Mouse (Mus musculus): ENCODE data around the gene Dydc2.
"Not testable (repeated sequence)": the region's sequence is repeated elsewhere in the genome, so short reads cannot be mapped to it uniquely, and the experiment has no call there.

Dydc2 gene

DNA sequence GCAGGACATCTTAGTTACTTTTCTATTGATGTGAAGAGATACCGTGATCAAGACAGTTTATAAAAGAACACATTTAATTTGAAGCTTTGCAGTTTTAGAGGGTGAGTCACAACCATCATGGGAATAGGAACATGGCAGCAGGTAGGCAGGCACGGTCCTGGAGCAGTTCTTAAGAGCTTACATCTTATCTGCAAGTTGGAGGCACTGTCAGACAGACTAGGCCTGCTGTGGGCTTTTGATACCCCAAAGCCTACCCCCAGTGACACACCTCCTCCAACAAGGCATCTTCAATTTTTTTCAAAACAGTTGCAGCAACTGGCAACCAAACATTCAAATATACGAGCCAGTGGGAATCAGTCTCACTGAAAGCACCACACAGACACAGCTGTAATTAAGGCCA, 1.3 kb upstream of the Dydc2 start:
- Histone ChIP-seq H3K27me3 (ENCODE audit: insufficient read depth, low read length) (peaks cover 35% of the 10 kb centered on the region), H3K36me3 (ENCODE audit: insufficient read depth, low read length) (no peaks in the 10 kb centered on the region), H3K9me3 (ENCODE audit: low read length) (no peaks in the 10 kb centered on the region), H3K4me1 (replicated peaks; ENCODE audit: low read depth, low read length) (peaks cover 19% of the 10 kb centered on the region; the same call in 1 of the 2 replicates), H3K4me3 (replicated peaks; ENCODE audit: low read length) (no peak overlapping the region)
- TF ChIP-seq POU5F1 (IDR thresholded peaks at IDR 0.05; ENCODE audit: borderline replicate concordance, low read length) (no peak), NANOG (IDR thresholded peaks at IDR 0.05; ENCODE audit: borderline replicate concordance, low read length) (no peak), CTCF (conservative IDR thresholded peaks at IDR 0.05; ENCODE audit: low read length) (no peak)

DNA sequence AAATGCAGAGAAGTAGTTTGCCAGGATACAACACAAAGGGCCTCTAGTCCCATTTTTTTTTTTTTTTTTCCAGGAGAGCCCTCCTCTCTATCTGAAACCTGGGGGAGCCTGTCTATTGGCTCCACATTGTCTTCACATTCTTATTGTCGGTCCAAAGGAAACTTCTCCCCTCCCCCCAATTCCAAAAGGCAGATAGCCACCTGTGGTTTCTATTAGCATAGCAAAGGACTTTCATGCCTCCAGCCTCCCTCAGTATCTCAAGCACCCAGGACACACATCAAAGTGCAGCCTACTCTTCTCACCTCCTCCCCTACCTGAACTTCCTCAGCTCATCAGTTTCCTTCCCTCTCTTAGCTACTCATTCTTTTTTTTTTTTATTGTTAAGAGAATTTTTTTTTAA, 2.6 kb downstream of the Dydc2 start:
- H3K4me1 ChIP-seq (replicated peaks; ENCODE audit: low read depth, low read length), result peaks cover 12% of the 10 kb centered on the region; the same call in 1 of the 2 replicates
- no peaks in the 10 kb centered on the region for H3K9me3 ChIP-seq (ENCODE audit: low read length)
- no peaks in the 10 kb centered on the region for H3K36me3 ChIP-seq (ENCODE audit: insufficient read depth, low read length)
- TF ChIP-seq POU5F1 (IDR thresholded peaks at IDR 0.05; ENCODE audit: borderline replicate concordance, low read length), result peak; percentile 25; the same call in 1 of the 2 replicates
- TF ChIP-seq CTCF (conservative IDR thresholded peaks at IDR 0.05; ENCODE audit: low read length), result no peak
- TF ChIP-seq NANOG (IDR thresholded peaks at IDR 0.05; ENCODE audit: borderline replicate concordance, low read length), result no peak
- no peak overlapping the region for H3K4me3 ChIP-seq (replicated peaks; ENCODE audit: low read length)
- H3K27me3 ChIP-seq (ENCODE audit: insufficient read depth, low read length), result peaks cover 20% of the 10 kb centered on the region

DNA sequence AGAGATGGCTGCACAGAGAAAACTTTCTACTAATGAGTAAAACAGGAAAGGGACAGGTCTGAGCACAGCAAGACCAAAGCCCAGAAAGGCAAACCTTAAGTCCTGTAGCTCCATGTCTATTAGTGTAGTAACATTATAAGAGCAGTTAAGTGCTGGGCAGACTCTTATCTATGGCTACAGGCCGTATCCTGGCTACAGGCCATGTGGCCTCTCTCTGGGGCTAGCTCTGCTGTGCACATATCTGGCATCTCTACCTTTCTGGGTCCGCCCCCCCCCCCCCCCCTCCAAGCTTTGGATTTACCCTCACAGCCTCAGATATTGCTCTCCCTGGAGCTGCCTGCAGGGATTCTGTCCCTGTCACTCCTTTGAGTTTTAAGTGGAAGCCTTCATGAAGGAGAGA, 3.8 kb downstream of the Dydc2 start:
- Histone ChIP-seq H3K27me3 (ENCODE audit: insufficient read depth, low read length) (0 out of 2 replicates have a peak, but pooled peaks cover 10% of the 10 kb centered on the region), H3K4me3 (replicated peaks; ENCODE audit: low read length) (no peak overlapping the region), H3K9me3 (ENCODE audit: low read length) (no peaks in the 10 kb centered on the region), H3K36me3 (ENCODE audit: insufficient read depth, low read length) (no peaks in the 10 kb centered on the region), H3K4me1 (replicated peaks; ENCODE audit: low read depth, low read length) (peaks cover 12% of the 10 kb centered on the region; the same call in 1 of the 2 replicates)
- no peak for TF ChIP-seq CTCF (conservative IDR thresholded peaks at IDR 0.05; ENCODE audit: low read length)
- no peak for TF ChIP-seq NANOG (IDR thresholded peaks at IDR 0.05; ENCODE audit: borderline replicate concordance, low read length)
- no peak for TF ChIP-seq POU5F1 (IDR thresholded peaks at IDR 0.05; ENCODE audit: borderline replicate concordance, low read length)

DNA sequence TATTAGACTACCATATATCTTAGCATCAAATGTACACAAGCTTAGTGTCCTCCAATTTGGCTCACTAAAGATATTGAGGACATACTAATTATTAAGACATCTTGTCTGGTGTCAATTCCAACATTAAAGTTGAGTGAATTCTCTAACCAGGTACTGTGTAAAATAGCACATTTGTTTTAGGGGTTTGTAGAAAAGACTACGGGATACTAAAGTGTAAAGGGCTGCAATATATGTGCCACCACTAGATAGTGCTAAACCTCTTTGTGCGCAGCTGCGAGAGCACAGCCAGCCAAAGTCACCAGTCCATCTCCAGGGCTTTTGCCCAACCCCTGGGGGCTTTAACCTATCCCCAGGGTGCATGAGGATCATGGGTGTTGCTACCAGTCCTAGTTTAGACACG, 15.8 kb downstream of the Dydc2 start:
- not testable (repeated sequence) for H3K4me3 ChIP-seq (replicated peaks; ENCODE audit: low read length); H3K9me3 ChIP-seq (ENCODE audit: low read length); H3K27me3 ChIP-seq (ENCODE audit: insufficient read depth, low read length); H3K4me1 ChIP-seq (replicated peaks; ENCODE audit: low read depth, low read length); H3K36me3 ChIP-seq (ENCODE audit: insufficient read depth, low read length)
- 0 out of 2 replicates have a peak, but pooled peaks have one; percentile 5 for TF ChIP-seq CTCF (conservative IDR thresholded peaks at IDR 0.05; ENCODE audit: low read length)

DNA sequence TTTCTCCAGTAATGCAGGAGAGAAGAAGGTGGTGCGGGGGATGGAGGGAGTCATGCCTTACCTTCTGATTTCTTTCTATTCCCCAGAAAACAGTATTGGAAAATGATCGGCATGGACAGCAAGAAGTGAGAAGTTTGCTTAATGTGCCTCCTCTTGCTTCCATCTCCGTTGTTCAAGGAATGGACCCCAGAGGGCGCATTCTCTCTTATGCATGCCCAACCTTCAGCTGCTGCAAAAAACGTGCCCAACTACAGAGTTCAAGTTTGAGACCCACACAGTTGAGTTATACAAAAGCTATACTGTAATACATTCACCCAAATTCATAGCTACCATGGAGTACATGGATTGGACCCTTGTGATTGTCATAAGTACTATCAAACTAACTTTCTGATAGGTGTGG, 16.5 kb downstream of the Dydc2 start:
- Histone ChIP-seq H3K9me3 (ENCODE audit: low read length) (peaks cover 2% of the 10 kb centered on the region), H3K36me3 (ENCODE audit: insufficient read depth, low read length) (no peaks in the 10 kb centered on the region), H3K4me1 (replicated peaks; ENCODE audit: low read depth, low read length) (peaks cover 5% of the 10 kb centered on the region), H3K27me3 (ENCODE audit: insufficient read depth, low read length) (no peaks in the 10 kb centered on the region), H3K4me3 (replicated peaks; ENCODE audit: low read length) (no peak overlapping the region)
- TF ChIP-seq CTCF (conservative IDR thresholded peaks at IDR 0.05; ENCODE audit: low read length) (peak; percentile 23), NANOG (IDR thresholded peaks at IDR 0.05; ENCODE audit: borderline replicate concordance, low read length) (no peak), POU5F1 (IDR thresholded peaks at IDR 0.05; ENCODE audit: borderline replicate concordance, low read length) (no peak)

DNA sequence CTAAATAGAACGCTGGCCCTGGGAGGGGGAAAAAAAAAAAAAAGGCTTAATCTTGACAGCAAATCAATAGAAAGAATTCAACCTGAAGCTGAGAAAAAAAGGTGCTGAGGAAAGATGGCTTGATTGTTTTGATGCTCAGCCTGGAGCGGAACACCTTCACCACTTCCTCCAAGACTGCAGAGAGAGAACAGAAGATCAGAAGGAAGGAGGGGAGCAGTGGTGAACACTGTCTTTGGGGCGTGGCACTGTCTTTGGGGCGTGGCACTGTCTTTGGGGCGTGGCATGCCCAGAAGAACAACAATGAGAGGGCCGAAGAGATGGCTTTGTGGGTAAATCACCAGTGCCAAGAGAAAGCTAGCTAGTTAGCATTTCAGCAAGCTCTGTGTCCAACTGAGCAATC, 18.5 kb downstream of the Dydc2 start:
- TF ChIP-seq CTCF (conservative IDR thresholded peaks at IDR 0.05; ENCODE audit: low read length) (no peak), POU5F1 (IDR thresholded peaks at IDR 0.05; ENCODE audit: borderline replicate concordance, low read length) (no peak), NANOG (IDR thresholded peaks at IDR 0.05; ENCODE audit: borderline replicate concordance, low read length) (no peak)

DNA sequence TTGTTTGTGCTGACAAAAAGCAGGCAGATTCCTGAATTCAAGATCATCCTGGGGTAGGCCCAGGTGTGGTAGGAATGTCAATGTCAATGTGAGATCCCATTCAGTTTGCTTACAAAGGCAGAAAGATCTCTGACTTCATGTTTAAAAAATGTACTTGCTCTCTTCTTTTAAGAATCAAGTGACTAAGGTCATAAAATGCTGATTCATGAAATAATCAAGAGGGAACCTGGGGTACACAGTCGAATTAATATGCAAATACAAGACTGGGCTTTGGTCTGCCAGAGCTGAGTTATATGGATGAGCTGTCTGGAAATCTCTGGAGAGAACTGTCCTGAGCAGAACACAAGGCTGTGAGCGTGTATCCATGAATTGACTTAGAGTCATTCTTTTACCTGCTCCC, 21.6 kb downstream of the Dydc2 start:
- no peak overlapping the region for H3K4me3 ChIP-seq (replicated peaks; ENCODE audit: low read length)
- TF ChIP-seq NANOG (IDR thresholded peaks at IDR 0.05; ENCODE audit: borderline replicate concordance, low read length), result no peak
- TF ChIP-seq CTCF (conservative IDR thresholded peaks at IDR 0.05; ENCODE audit: low read length), result no peak
- no peak for TF ChIP-seq POU5F1 (IDR thresholded peaks at IDR 0.05; ENCODE audit: borderline replicate concordance, low read length)
- peaks cover 9% of the 10 kb centered on the region for H3K9me3 ChIP-seq (ENCODE audit: low read length)
- H3K36me3 ChIP-seq (ENCODE audit: insufficient read depth, low read length), result no peaks in the 10 kb centered on the region
- no peaks in the 10 kb centered on the region for H3K27me3 ChIP-seq (ENCODE audit: insufficient read depth, low read length)
- H3K4me1 ChIP-seq (replicated peaks; ENCODE audit: low read depth, low read length), result peaks cover 5% of the 10 kb centered on the region

More for the DNA sequence above, 18.5 kb downstream of the Dydc2 start:
- Histone ChIP-seq H3K36me3 (ENCODE audit: insufficient read depth, low read length) (no peaks in the 10 kb centered on the region), H3K4me1 (replicated peaks; ENCODE audit: low read depth, low read length) (peaks cover 5% of the 10 kb centered on the region), H3K27me3 (ENCODE audit: insufficient read depth, low read length) (no peaks in the 10 kb centered on the region), H3K4me3 (replicated peaks; ENCODE audit: low read length) (no peak overlapping the region), H3K9me3 (ENCODE audit: low read length) (peaks cover 9% of the 10 kb centered on the region)

DNA sequence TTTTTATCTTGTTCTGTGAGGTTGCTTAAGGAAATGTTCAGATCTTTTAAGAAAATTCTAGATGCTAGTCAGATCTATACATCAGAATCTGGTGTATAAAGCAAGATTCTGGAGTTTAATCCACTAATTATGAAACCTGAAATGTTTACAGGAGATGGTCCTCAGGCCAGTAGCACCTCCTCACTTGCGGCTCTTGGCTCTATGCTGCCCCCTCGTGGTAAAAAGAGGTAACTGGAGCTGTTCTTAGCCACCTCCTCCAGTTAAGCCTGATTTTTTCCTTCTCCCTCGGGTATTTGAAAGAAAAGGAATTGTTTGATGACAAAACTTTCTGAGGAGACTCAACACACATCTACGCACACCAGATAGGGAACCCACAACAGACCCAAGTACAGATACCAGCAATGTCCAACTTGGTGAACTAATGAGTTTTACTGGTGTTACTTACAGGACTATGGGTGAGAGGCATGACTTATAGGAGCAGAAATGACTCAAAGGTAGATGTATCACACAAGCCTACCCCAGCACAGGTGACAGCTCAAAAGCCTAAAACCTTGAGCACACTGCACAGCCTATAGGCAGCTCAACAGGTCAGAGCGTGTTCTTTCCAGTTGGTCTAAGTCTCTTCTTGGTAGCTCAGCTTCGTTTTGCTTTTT, 33.7 kb downstream of the Dydc2 start:
- TF ChIP-seq CTCF (conservative IDR thresholded peaks at IDR 0.05; ENCODE audit: low read length) (peak; percentile 97), POU5F1 (IDR thresholded peaks at IDR 0.05; ENCODE audit: borderline replicate concordance, low read length) (no peak), NANOG (IDR thresholded peaks at IDR 0.05; ENCODE audit: borderline replicate concordance, low read length) (no peak)
- no peak overlapping the region for H3K4me3 ChIP-seq (replicated peaks; ENCODE audit: low read length)
- 0 out of 2 replicates have a peak, but pooled peaks cover 5% of the 10 kb centered on the region for H3K27me3 ChIP-seq (ENCODE audit: insufficient read depth, low read length)
- no peaks in the 10 kb centered on the region for H3K4me1 ChIP-seq (replicated peaks; ENCODE audit: low read depth, low read length)
- no peaks in the 10 kb centered on the region for H3K9me3 ChIP-seq (ENCODE audit: low read length)
- H3K36me3 ChIP-seq (ENCODE audit: insufficient read depth, low read length), result no peaks in the 10 kb centered on the region
